Mouse (Mus musculus) liver, embryonic 11.5 days (tissue): ENCODE data around the gene Surf2. TPM values are rescaled to one million over a fixed set of nuclear protein-coding genes. Genes with fewer than 3 reads are reported as not detected.

Experiments
- ATAC-seq: fragments of 200-750 bp; cut with Nextera tagmentation; replicated peaks from 2 replicates; pipeline ENCODE4 v1.8.0; 2017; ENCODE audit warnings: moderate number of reproducible peaks, mild to moderate bottlenecking, moderate TSS enrichment, moderate library complexity; ENCODE audit not compliant: low FRiP score
- DNase-seq: peaks from one replicate; pipeline ENCODE4 v3.0.0-alpha.2; 2017; ENCODE audit warnings: low spot score
- H3K27ac ChIP-seq: fragments of 300-500 bp; sonication (generic); 2 replicates; pipeline ENCODE4 v1.5.1; 2014; ENCODE audit warnings: mild to moderate bottlenecking, low read depth, low read length, control low read depth
- H3K27me3 ChIP-seq: fragments of 300-500 bp; sonication (generic); replicated peaks from 2 replicates; pipeline ENCODE4 v1.6.1; 2014; ENCODE audit warnings: low read length, mixed read lengths; ENCODE audit not compliant: control insufficient read depth, insufficient read depth
- H3K36me3 ChIP-seq: fragments of 300-500 bp; sonication (generic); 2 replicates; pipeline ENCODE4 v1.6.1; 2014; ENCODE audit warnings: mild to moderate bottlenecking, low read length, moderate library complexity, mixed read lengths; ENCODE audit not compliant: control insufficient read depth, insufficient read depth
- H3K4me1 ChIP-seq: fragments of 300-500 bp; sonication (generic); replicated peaks from 2 replicates; pipeline ENCODE4 v1.6.1; 2014; ENCODE audit warnings: low read length, mixed read lengths; ENCODE audit not compliant: control insufficient read depth, insufficient read depth
- H3K4me2 ChIP-seq: fragments of 300-500 bp; sonication (generic); 2 replicates; pipeline ENCODE4 v1.6.1; 2014; ENCODE audit warnings: mild to moderate bottlenecking, control low read depth, moderate library complexity
- H3K4me3 ChIP-seq: fragments of 300-500 bp; sonication (generic); 2 replicates; pipeline ENCODE4 v1.5.1; 2014; ENCODE audit warnings: low read depth, low read length, control low read depth
- H3K9ac ChIP-seq: fragments of 300-500 bp; sonication (generic); 2 replicates; pipeline ENCODE4 v1.6.1; 2014; ENCODE audit warnings: low read depth, low read length, control low read depth
- H3K9me3 ChIP-seq: fragments of 300-500 bp; sonication (generic); 2 replicates; pipeline ENCODE4 v1.6.1; 2016; ENCODE audit warnings: low read length, inconsistent platforms, mixed read lengths; ENCODE audit not compliant: control insufficient read depth
- WGBS: fragments of 180-500 bp; shearing (Covaris S2); extraction: QIAGEN DNeasy Blood & Tissue Kit; methylation state at CpG from one replicate; pipeline ENCODE4 v1.1.7; 2014; 5-methylcytosine and 5-hydroxymethylcytosine counted together
- polyA plus RNA-seq: library from polyadenylated mRNA; unstranded; fragments of >200 nt; fragmentation: Nextera tagmentation; extraction: Ambion mirVana; gene quantifications from 2 replicates; pipeline ENCODE4 v1.2.1, GENCODE M21; 2014

Gene Surf2
- polyA plus RNA-seq, 1 experiment from 2014 or later = 64.7 TPM

DNA sequence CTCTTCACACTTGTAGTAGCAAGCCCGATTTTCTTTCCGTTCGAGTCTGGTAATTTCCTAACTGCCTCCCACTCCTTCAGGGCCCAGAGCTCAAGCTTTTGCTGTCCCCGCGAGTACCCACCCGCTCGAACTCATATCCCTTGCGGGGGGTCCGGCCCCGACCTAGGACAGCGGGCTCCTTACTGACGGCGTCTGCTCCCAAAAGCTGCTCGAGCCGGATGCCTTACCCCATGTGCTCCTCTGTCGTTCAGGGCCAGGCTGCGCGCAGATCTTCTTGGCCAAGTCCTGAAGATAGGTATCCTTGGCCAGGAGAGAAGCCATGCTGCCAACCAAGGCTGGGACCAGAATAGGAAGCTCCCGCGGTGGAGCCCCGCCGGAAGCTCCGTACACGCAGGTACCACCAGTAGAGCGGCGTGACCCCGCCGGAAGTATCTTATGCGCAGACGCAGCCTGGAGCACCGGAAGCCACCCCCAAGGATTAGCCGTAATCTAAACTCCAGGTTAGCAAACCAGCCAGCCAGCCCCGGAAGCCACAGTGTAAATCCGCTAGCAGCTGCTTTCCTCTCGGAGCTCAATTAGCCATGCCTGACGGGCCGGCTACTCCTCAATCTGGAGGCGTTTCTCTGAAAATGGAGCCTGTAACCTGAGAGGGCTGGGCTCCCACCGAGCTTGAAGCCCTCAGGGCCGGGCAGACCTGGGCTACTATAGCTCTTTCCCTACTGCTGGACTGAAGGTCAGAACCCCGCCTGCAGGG lies 13.5 kb upstream of the Surf2 start, which contains the start of gene Surf6:
Surf6 (minus strand) TSS at position 413 of the 754 bp plus-strand sequence.
- WGBS = under 1% methylated on average over 41 of the region's 41 CpGs
- peaks cover 46% of the 10 kb centered on the region for H3K36me3 ChIP-seq
- peak within 1 kb of the TSS; percentile 73 for H3K27ac ChIP-seq
- H3K9ac ChIP-seq = peak within 1 kb of the TSS; percentile 90
- DNase-seq (peak; percentile 93), ATAC-seq (peak; percentile 94)
- peaks cover 18% of the 10 kb centered on the region for H3K4me1 ChIP-seq
- peak within 1 kb of the TSS; percentile 89 for H3K4me3 ChIP-seq
- no peaks in the 10 kb centered on the region for H3K27me3 ChIP-seq
- no peaks in the 10 kb centered on the region for H3K9me3 ChIP-seq
- peak within 1 kb of the TSS; percentile 90 for H3K4me2 ChIP-seq

DNA sequence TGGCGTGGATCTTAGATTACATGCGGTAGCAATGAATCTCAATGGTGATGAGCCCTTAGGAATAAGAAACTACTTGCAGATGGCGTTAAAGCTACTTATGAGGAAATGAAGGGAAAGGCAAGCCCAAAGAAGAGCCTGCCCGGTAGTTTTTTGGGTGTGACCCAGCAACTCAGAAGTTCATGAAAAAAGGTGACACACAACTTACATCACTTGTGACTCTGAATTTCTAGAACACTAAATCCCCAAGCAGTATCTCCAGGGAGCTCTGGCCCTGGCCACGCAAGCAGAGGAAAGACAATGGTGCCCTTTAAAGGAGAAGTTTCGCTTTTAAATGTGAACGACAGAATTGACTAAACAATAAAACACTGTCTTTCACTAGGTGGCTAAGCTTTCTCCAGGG lies 12.9 kb upstream of the Surf2 start:
- DNase-seq = no peak
- Histone ChIP-seq H3K9me3 (no peaks in the 10 kb centered on the region), H3K36me3 (peaks cover 46% of the 10 kb centered on the region), H3K4me3 (peak overlapping the region; percentile 89), H3K9ac (peak overlapping the region; percentile 90), H3K4me1 (peaks cover 19% of the 10 kb centered on the region), H3K27me3 (no peaks in the 10 kb centered on the region), H3K27ac (peak overlapping the region; percentile 73), H3K4me2 (peak overlapping the region; percentile 90)
- 17% methylated on average over 7 of the region's 7 CpGs for WGBS
- no peak for ATAC-seq

DNA sequence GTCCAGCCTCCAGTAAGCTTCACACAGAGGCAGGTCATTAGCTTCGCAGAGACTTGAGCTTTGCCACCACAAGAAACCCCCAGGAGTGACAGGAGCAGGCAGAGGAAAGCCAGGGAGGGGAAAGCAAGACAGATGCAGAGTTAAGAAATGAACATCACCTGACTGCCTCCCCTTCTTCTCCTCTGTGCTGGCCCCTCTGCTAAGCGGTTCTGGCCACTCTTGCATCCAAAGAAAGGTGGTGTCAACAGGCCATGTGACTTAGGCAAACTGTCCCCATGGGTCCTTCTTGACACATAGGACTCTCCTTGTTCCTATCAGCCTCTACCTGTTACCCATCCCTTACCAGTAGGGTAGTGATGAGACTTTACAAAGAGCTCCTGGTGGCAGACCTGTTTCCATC lies 10.2 kb upstream of the Surf2 start:
- Histone ChIP-seq H3K9ac (no peak overlapping the region), H3K4me2 (no peak overlapping the region), H3K36me3 (peaks cover 26% of the 10 kb centered on the region), H3K4me1 (peaks cover 26% of the 10 kb centered on the region), H3K27me3 (no peaks in the 10 kb centered on the region), H3K4me3 (no peak overlapping the region), H3K9me3 (no peaks in the 10 kb centered on the region), H3K27ac (no peak overlapping the region)
- no peak for DNase-seq
- WGBS = 93% methylated on average over 2 of the region's 2 CpGs
- ATAC-seq = no peak

DNA sequence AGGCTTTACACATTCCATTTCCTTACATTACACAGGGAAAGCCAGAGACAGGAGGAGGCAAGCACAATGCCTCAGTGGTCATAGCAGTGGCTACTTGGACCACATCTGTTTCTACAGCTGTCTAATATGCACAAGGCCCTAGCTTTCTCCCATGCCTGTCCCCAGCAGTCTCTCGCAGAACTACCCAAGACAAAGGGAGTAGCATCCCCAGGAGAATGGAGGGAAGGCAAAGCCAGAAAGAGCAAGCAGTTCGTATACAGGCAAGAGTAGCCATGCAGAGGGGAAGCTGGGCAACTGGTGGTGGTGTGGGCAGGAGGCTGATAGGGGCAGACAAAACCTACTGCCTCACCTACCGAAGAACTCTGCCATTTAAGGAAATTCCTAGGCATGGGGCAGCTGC lies 9.7 kb upstream of the Surf2 start:
- Histone ChIP-seq H3K27me3 (no peaks in the 10 kb centered on the region), H3K9me3 (no peaks in the 10 kb centered on the region), H3K36me3 (peaks cover 25% of the 10 kb centered on the region), H3K27ac (no peak overlapping the region), H3K9ac (peak overlapping the region; percentile 21; the same call in 1 of the 2 replicates), H3K4me3 (no peak overlapping the region; the same call in 1 of the 2 replicates), H3K4me2 (no peak overlapping the region), H3K4me1 (peaks cover 21% of the 10 kb centered on the region)
- 91% methylated on average over 3 of the region's 3 CpGs for WGBS
- DNase-seq (no peak), ATAC-seq (no peak)

DNA sequence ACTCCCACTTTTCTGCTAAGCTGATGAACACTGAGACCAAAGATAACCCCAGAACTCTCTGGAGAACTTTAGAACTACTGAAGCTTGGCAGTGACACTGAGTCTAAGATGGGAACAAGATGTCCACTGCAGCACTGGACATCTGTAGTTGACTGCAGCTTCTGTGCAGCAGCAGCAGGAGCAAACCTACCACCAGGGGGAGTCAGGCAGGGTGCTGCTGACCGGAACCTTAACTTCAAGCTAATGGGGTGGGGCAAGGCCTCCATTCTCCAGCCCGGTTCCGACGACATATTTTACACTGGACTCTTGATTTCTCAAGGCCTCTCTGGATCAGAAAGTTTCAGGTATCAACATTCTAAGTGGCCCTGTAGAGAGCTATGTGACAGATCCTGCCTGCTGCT lies 9.1 kb upstream of the Surf2 start:
- Histone ChIP-seq H3K9ac (no peak overlapping the region), H3K27ac (no peak overlapping the region), H3K36me3 (peaks cover 29% of the 10 kb centered on the region), H3K27me3 (no peaks in the 10 kb centered on the region), H3K9me3 (no peaks in the 10 kb centered on the region), H3K4me1 (peaks cover 17% of the 10 kb centered on the region), H3K4me2 (no peak overlapping the region), H3K4me3 (no peak overlapping the region)
- ATAC-seq = no peak
- WGBS = 55% methylated on average over 4 of the region's 4 CpGs
- no peak for DNase-seq

DNA sequence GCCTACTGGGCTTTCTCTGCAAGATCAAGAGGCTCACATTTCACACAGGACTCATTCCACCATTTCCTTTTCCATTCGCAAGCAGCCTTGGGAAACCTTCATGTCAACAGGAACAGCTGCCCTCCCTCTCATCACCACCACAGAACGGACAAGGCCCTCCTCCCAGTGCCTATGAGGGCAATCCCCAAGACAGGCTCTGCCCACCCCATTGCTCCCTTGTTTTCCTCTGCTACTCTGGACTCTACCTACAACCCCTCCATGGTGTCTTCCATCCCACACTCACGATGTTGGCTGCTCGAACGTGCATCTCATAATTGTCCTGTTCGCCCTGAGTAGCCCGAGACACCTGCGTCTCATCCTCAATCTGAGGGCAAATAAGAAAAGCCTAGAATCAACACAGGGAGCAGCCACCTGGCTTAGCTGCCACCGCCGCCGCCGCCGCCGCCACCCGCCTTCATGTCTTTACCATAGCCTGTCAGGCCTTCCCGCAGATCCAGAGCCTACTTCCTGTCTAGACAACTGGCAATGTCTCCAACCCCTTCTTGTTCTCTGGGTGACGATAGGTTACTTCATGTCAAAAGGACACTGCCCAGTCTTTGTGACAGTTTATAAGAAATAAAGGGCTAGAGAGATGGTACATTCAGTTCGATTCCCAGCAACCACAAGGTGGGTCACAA lies 7.3 kb upstream of the Surf2 start:
- WGBS = 66% methylated on average over 18 of the region's 18 CpGs
- Histone ChIP-seq H3K9ac (peak overlapping the region; percentile 87), H3K9me3 (no peaks in the 10 kb centered on the region), H3K36me3 (peaks cover 45% of the 10 kb centered on the region), H3K27me3 (no peaks in the 10 kb centered on the region), H3K27ac (peak overlapping the region; percentile 8; the same call in 1 of the 2 replicates), H3K4me3 (peak overlapping the region; percentile 79), H3K4me1 (peaks cover 22% of the 10 kb centered on the region), H3K4me2 (peak overlapping the region; percentile 94)
- DNase-seq (no peak), ATAC-seq (no peak)

DNA sequence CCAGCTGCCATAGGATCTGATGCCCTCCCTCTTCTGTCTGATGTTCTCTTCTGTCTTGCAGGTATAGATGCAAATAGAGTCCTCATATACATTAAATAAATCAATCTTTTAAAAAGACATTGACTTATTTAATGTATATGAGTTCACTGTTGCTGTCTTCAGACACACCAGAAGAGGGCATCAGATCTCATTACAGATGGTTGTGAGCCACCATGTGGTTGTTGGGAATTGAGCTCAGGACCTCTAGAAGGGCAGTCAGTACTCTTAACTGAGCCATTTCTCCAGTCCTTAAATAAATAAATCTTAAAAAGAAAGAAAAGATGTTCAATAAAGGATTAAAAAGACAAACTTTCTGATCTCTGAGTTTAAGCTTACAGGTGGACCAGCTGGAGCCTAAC lies 6.8 kb upstream of the Surf2 start:
- H3K4me2 ChIP-seq = peak overlapping the region; percentile 94
- H3K9me3 ChIP-seq = no peaks in the 10 kb centered on the region
- H3K4me1 ChIP-seq = peaks cover 27% of the 10 kb centered on the region
- H3K27ac ChIP-seq = peak overlapping the region; percentile 74; the same call in 1 of the 2 replicates
- no peak for ATAC-seq
- no peaks in the 10 kb centered on the region for H3K27me3 ChIP-seq
- peak overlapping the region; percentile 79 for H3K4me3 ChIP-seq
- peaks cover 50% of the 10 kb centered on the region for H3K36me3 ChIP-seq
- peak overlapping the region; percentile 87 for H3K9ac ChIP-seq
- no peak for DNase-seq

DNA sequence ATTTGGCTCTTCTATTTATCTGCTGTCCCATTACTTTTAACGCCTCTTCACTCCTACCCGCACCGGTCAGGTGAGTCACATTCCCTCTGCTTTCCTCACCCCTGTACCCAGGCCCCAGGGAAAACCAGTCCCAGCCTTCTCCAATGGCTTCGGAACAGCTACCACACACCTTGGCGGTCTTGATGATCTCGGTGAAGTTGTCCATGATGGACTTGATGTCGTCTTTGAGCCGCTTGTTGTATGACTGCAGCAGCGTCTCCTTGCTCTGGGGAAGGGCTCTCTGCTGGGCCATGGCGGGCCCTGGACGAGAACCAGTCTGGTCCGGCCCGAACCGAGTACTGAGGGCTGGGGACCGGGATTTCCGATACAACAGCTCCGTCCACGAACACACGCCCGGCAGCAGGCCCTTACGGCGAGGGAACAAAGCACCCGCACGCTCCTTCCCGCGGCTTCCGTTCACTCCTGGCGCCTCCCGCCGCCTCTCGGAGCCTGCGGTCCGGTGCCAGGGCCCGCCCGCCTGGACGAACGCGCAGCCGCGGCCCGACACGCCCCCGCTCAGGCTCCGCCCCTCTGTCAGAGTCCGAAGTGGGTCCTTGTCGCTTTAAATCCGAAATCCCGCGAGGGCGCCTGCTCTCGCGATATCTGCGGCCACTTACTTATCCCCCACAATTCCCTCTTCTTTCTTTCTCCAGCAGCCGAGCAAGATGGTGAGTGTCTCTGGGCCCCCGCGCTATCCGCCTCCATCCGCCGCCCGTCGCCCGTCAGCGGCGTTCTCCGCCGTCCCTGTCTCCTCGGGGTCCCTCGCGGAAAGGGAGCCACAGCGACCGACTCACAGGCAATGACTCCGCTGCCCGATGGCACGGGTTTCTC lies 5.8 kb upstream of the Surf2 start, which contains the start of the genes Med22 and Rpl7a:
Med22 (minus strand) TSS at position 554 of the 870 bp plus-strand sequence.
Rpl7a (plus strand) TSS at position 641 of the 870 bp plus-strand sequence.
- peak; percentile 89 for ATAC-seq
- H3K36me3 ChIP-seq = peaks cover 47% of the 10 kb centered on the region
- H3K9ac ChIP-seq = peak within 1 kb of the TSS; percentile 87
- under 1% methylated on average over 74 of the region's 74 CpGs for WGBS
- H3K27me3 ChIP-seq = no peaks in the 10 kb centered on the region
- peak within 1 kb of the TSS; percentile 81 for H3K27ac ChIP-seq
- no peaks in the 10 kb centered on the region for H3K9me3 ChIP-seq
- peaks cover 36% of the 10 kb centered on the region for H3K4me1 ChIP-seq
- peak within 1 kb of the TSS; percentile 96 for H3K4me2 ChIP-seq
- peak; percentile 96 for DNase-seq
- peak within 1 kb of the TSS; percentile 79 for H3K4me3 ChIP-seq
